Mouse (Mus musculus): Measurements from ENCODE around the gene Serpinb1c. TPM values are rescaled to one million over a fixed set of nuclear protein-coding genes. Genes with fewer than 3 reads are reported as not detected.
"Not testable (repeated sequence)": the region's sequence is repeated elsewhere in the genome, so short reads cannot be mapped to it uniquely, and the experiment has no call there.

The Serpinb1c gene
- total and polyA plus RNA-seq, 3 experiments, result not detected

- Histone ChIP-seq H3K4me1 (ENCODE audit: control insufficient read depth in 1 of 2, insufficient read depth in 2 of 2, low read length in 2 of 2) (no peaks in the 10 kb centered on the region; a peak in 1 of 4 replicates), H3K9me3 (replicated peaks; ENCODE audit: insufficient read depth, low read length) (no peaks in the 10 kb centered on the region), H3K27me3 (ENCODE audit: control insufficient read depth in 1 of 2, insufficient read depth in 2 of 2, low read length in 2 of 2) (no peaks in the 10 kb centered on the region; a peak in 1 of 4 replicates), H3K9ac (ENCODE audit: control insufficient read depth, low read depth, low read length, poor library complexity, severe bottlenecking) (no peak overlapping the region), H3K36me3 (ENCODE audit: control insufficient read depth in 1 of 2, insufficient read depth in 2 of 2, low read length in 2 of 2) (no peaks in the 10 kb centered on the region), H3K4me3 (ENCODE audit: control insufficient read depth in 1 of 2, insufficient read depth in 1 of 2, low read depth in 2 of 2, low read length in 2 of 2) (no peak overlapping the region), H3K79me2 (ENCODE audit: control insufficient read depth, insufficient read depth, low read length, poor library complexity) (no peaks in the 10 kb centered on the region), H3K27ac (ENCODE audit: control insufficient read depth, low read depth, low read length) (no peak overlapping the region)
- DNase-seq (ENCODE audit: low read depth, low spot score), result peak; percentile 60
- no peak for TF ChIP-seq JUND (IDR thresholded peaks at IDR 0.05; ENCODE audit: low read depth, low read length)
- TF ChIP-seq USF1 (IDR thresholded peaks at IDR 0.05; ENCODE audit: low read depth, low read length), result no peak
- TF ChIP-seq MYB (IDR thresholded peaks at IDR 0.05; ENCODE audit: low read depth, low read length), result no peak
- TF ChIP-seq TAL1 (IDR thresholded peaks at IDR 0.05; ENCODE audit: low read length), result no peak
- TF ChIP-seq ZMIZ1 (IDR thresholded peaks at IDR 0.05; ENCODE audit: low read depth, low read length), result no peak
- TF ChIP-seq KAT2A (conservative IDR thresholded peaks at IDR 0.05; ENCODE audit: low read depth, low read length), result no peak
- TF ChIP-seq ZNF384 (IDR thresholded peaks at IDR 0.05; ENCODE audit: low read depth, low read length), result no peak
- no peak for TF ChIP-seq RAD21 (IDR thresholded peaks at IDR 0.05; ENCODE audit: low read depth, low read length)
- TF ChIP-seq USF2 (IDR thresholded peaks at IDR 0.05; ENCODE audit: borderline replicate concordance in 1 of 2, insufficient read depth in 1 of 2, low read depth in 1 of 2, low read length in 2 of 2), result no peak
- no peak for TF ChIP-seq ZC3H11A (IDR thresholded peaks at IDR 0.05; ENCODE audit: low read depth, low read length)
- no peak for TF ChIP-seq E2F4 (IDR thresholded peaks at IDR 0.05; ENCODE audit: borderline replicate concordance, low read depth, low read length)
- TF ChIP-seq ELF1 (IDR thresholded peaks at IDR 0.05; ENCODE audit: low read depth, low read length), result no peak
Observed at GRCm38 (mm10) chr13:32868843-32869242, 29.2 kb downstream of the Serpinb1c start.

- DNase-seq (ENCODE audit: low read depth, low spot score), result peak; percentile 6
- not testable (repeated sequence) for H3K36me3 ChIP-seq (ENCODE audit: control insufficient read depth in 1 of 2, insufficient read depth in 2 of 2, low read length in 2 of 2); H3K9ac ChIP-seq (ENCODE audit: control insufficient read depth, low read depth, low read length, poor library complexity, severe bottlenecking); H3K4me3 ChIP-seq (ENCODE audit: control insufficient read depth in 1 of 2, insufficient read depth in 1 of 2, low read depth in 2 of 2, low read length in 2 of 2); H3K27me3 ChIP-seq (ENCODE audit: control insufficient read depth in 1 of 2, insufficient read depth in 2 of 2, low read length in 2 of 2); H3K79me2 ChIP-seq (ENCODE audit: control insufficient read depth, insufficient read depth, low read length, poor library complexity); H3K27ac ChIP-seq (ENCODE audit: control insufficient read depth, low read depth, low read length); H3K4me1 ChIP-seq (ENCODE audit: control insufficient read depth in 1 of 2, insufficient read depth in 2 of 2, low read length in 2 of 2); H3K9me3 ChIP-seq (replicated peaks; ENCODE audit: insufficient read depth, low read length)
Observed at GRCm38 (mm10) chr13:32868233-32868632, 29.8 kb downstream of the Serpinb1c start.

DNA sequence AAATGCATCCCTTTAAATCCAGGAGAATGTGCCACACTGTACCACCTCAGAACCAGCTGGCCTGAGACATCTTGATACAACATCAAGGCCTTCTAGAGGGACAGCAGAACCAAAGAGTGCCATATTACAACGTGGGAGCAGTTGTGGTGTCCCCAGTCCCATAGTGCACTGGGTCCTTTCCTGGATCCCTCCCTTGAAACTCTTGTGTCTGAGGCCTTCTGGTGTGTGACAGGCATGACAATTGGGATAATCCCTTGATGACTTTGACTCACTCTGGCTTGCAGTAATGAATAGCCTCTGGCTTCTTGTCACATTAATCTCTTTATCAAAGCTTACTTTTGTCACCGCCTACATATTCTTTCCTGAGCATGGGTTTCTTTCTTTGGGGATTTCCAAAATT lies 31.0 kb downstream of the Serpinb1c start:
- no peaks in the 10 kb centered on the region; a peak in 1 of 4 replicates for H3K27me3 ChIP-seq (ENCODE audit: control insufficient read depth in 1 of 2, insufficient read depth in 2 of 2, low read length in 2 of 2)
- no peak overlapping the region for H3K9ac ChIP-seq (ENCODE audit: control insufficient read depth, low read depth, low read length, poor library complexity, severe bottlenecking)
- no peaks in the 10 kb centered on the region; a peak in 1 of 4 replicates for H3K4me1 ChIP-seq (ENCODE audit: control insufficient read depth in 1 of 2, insufficient read depth in 2 of 2, low read length in 2 of 2)
- no peaks in the 10 kb centered on the region for H3K9me3 ChIP-seq (replicated peaks; ENCODE audit: insufficient read depth, low read length)
- DNase-seq (ENCODE audit: low read depth, low spot score), result no peak
- H3K79me2 ChIP-seq (ENCODE audit: control insufficient read depth, insufficient read depth, low read length, poor library complexity), result no peaks in the 10 kb centered on the region
- no peak overlapping the region for H3K4me3 ChIP-seq (ENCODE audit: control insufficient read depth in 1 of 2, insufficient read depth in 1 of 2, low read depth in 2 of 2, low read length in 2 of 2)
- no peaks in the 10 kb centered on the region for H3K36me3 ChIP-seq (ENCODE audit: control insufficient read depth in 1 of 2, insufficient read depth in 2 of 2, low read length in 2 of 2)
- no peak overlapping the region for H3K27ac ChIP-seq (ENCODE audit: control insufficient read depth, low read depth, low read length)
- no peak for TF ChIP-seq MAZ (IDR thresholded peaks at IDR 0.05; ENCODE audit: low read depth, low read length)
- TF ChIP-seq USF1 (IDR thresholded peaks at IDR 0.05; ENCODE audit: low read depth, low read length), result no peak
- no peak for TF ChIP-seq POLR2A (IDR thresholded peaks at IDR 0.05; ENCODE audit: control insufficient read depth in 1 of 2, insufficient read depth in 1 of 2, low read depth in 1 of 2, low read length in 2 of 2, poor library complexity in 1 of 2)
- TF ChIP-seq RCOR1 (IDR thresholded peaks at IDR 0.05; ENCODE audit: low read depth, low read length), result no peak
- TF ChIP-seq E2F4 (IDR thresholded peaks at IDR 0.05; ENCODE audit: borderline replicate concordance, low read depth, low read length), result no peak
- TF ChIP-seq RAD21 (IDR thresholded peaks at IDR 0.05; ENCODE audit: low read depth, low read length), result no peak
- TF ChIP-seq ZC3H11A (IDR thresholded peaks at IDR 0.05; ENCODE audit: low read depth, low read length), result no peak
- no peak for TF ChIP-seq MYB (IDR thresholded peaks at IDR 0.05; ENCODE audit: low read depth, low read length)
- no peak for TF ChIP-seq CHD1 (IDR thresholded peaks at IDR 0.05; ENCODE audit: low read depth, low read length)
- TF ChIP-seq MXI1 (IDR thresholded peaks at IDR 0.05; ENCODE audit: low read depth, low read length), result no peak
- TF ChIP-seq MAX (IDR thresholded peaks at IDR 0.05; ENCODE audit: low read length), result no peak
- no peak for TF ChIP-seq SMC3 (IDR thresholded peaks at IDR 0.05; ENCODE audit: low read depth, low read length)
- TF ChIP-seq UBTF (IDR thresholded peaks at IDR 0.05; ENCODE audit: borderline replicate concordance, insufficient read depth, low read depth, low read length), result no peak
- no peak for TF ChIP-seq POLR2AphosphoS2 (IDR thresholded peaks at IDR 0.05; ENCODE audit: low read length)

Data from MEL (cell line).